Mouse (Mus musculus): ENCODE results near the gene Sept6. TPM values are rescaled to one million over a fixed set of nuclear protein-coding genes. Genes with fewer than 3 reads are reported as not detected.

Gene Sept6
- polyA plus RNA-seq, 1 experiment from 2014 or later = 40.5 TPM

- WGBS = 86% methylated on average over 4 of the region's 4 CpGs
- H3K4me1 ChIP-seq = no peaks in the 10 kb centered on the region
- peaks cover 17% of the 10 kb centered on the region for H3K36me3 ChIP-seq (replicated peaks)
- no peak overlapping the region for H3K4me3 ChIP-seq
- no peaks in the 10 kb centered on the region for H3K9me3 ChIP-seq
- no peaks in the 10 kb centered on the region for H3K27me3 ChIP-seq (replicated peaks; ENCODE audit: low read depth, poor library complexity, severe bottlenecking)
- no peak overlapping the region for H3K27ac ChIP-seq (replicated peaks)
- DNase-seq (ENCODE audit: low spot score) = no peak
Observed at GRCm38 (mm10) chrX:36939806-36940413, 51.7 kb downstream of the Sept6 start.

DNA sequence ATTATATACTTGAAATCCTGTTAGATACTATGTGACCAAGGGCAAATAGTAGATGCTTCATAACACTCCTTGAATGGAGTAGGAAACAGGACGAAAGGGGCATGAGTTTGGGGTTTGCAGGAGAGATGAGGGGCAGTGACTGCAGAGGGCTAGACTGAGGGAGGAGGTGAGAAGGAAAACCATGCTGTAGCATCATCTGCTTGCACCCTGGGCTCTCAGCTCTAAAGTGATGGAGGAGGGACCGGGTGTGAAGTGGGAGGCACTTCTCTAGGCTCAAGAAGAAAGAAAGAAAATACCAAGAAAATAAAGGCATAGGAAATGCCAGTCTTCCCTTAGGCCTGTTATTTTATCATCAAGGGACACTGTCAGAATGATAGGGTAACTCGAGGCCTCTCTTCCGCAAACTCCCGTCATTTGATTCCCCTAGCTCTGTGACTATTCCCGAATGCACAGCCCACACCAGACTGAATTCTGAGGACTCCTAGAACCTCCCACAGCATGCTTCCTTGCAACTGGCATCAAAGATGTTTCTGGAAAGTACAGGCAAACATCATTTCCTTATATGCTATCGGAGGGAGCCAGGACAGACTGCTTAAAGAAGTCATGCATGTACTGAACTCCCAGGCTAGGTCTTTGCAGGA, 56.1 kb downstream of the Sept6 start:
- Histone ChIP-seq H3K36me3 (replicated peaks) (no peaks in the 10 kb centered on the region; the same call in 1 of the 2 replicates), H3K4me3 (no peak overlapping the region), H3K27me3 (replicated peaks; ENCODE audit: low read depth, poor library complexity, severe bottlenecking) (no peaks in the 10 kb centered on the region), H3K4me1 (no peaks in the 10 kb centered on the region), H3K9me3 (no peaks in the 10 kb centered on the region), H3K27ac (replicated peaks) (no peak overlapping the region)
- no peak for DNase-seq (ENCODE audit: low spot score)
- 67% methylated on average over 7 of the region's 7 CpGs for WGBS

DNA sequence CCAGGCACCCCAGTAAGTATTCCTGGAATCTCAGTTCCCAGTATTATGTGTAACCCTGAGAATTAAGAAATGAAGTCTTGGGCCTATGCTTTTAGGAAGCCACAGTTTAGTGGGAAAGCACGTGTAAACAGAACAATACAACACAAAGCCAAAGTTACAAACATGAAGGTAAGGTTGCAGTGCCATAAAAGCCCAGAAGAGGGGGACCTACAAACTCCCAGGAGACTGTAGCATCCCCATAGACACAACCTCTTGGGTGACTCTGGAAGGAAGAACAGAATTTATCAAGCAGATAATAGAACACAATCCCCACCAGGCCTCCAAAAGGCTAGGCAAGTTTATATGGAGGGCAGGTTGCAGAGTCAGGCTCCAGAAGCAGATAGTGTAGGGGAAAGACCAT, 61.0 kb downstream of the Sept6 start:
- no peaks in the 10 kb centered on the region for H3K9me3 ChIP-seq
- DNase-seq (ENCODE audit: low spot score) = no peak
- no peak overlapping the region for H3K27ac ChIP-seq (replicated peaks)
- no peaks in the 10 kb centered on the region for H3K27me3 ChIP-seq (replicated peaks; ENCODE audit: low read depth, poor library complexity, severe bottlenecking)
- H3K4me3 ChIP-seq = no peak overlapping the region
- peaks cover 20% of the 10 kb centered on the region; the same call in 1 of the 2 replicates for H3K36me3 ChIP-seq (replicated peaks)
- no peaks in the 10 kb centered on the region for H3K4me1 ChIP-seq
- 45% methylated on average over 1 of the region's 1 CpGs for WGBS

DNA sequence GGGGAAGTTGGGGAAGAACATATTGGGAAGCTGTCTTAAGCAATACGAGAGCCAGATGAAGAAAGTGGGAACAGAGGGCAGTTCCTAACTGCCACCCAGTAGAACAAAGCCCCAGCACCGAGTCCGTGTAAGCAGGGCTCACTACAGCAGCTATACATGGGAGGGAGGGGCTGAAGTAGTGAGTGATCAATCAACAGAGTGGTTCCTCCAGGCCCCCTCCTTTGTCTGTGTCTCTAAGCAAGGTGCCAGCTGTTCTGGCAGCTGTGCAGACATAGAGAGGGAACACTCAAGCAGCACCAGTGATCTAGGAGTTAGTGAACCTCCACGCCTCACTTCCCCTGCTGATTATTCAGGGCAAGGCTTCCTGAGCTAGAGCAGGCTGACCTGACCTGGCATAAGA, 61.9 kb downstream of the Sept6 start:
- no peak overlapping the region for H3K4me3 ChIP-seq
- no peak overlapping the region for H3K27ac ChIP-seq (replicated peaks)
- H3K9me3 ChIP-seq = no peaks in the 10 kb centered on the region
- no peak for DNase-seq (ENCODE audit: low spot score)
- H3K27me3 ChIP-seq (replicated peaks; ENCODE audit: low read depth, poor library complexity, severe bottlenecking) = no peaks in the 10 kb centered on the region
- no peaks in the 10 kb centered on the region for H3K4me1 ChIP-seq
- peaks cover 21% of the 10 kb centered on the region; the same call in 1 of the 2 replicates for H3K36me3 ChIP-seq (replicated peaks)
- 82% methylated on average over 4 of the region's 4 CpGs for WGBS

GRCm38 (mm10) chrX:36928791-36929190, 62.8 kb downstream of the Sept6 start:
- H3K4me3 ChIP-seq = no peak overlapping the region
- no peaks in the 10 kb centered on the region for H3K9me3 ChIP-seq
- H3K4me1 ChIP-seq = no peaks in the 10 kb centered on the region
- H3K27ac ChIP-seq (replicated peaks) = no peak overlapping the region
- peaks cover 21% of the 10 kb centered on the region; the same call in 1 of the 2 replicates for H3K36me3 ChIP-seq (replicated peaks)
- no peaks in the 10 kb centered on the region for H3K27me3 ChIP-seq (replicated peaks; ENCODE audit: low read depth, poor library complexity, severe bottlenecking)
- DNase-seq (ENCODE audit: low spot score) = no peak
- 77% methylated on average over 4 of the region's 4 CpGs for WGBS

GRCm38 (mm10) chrX:36921346-36921745, 70.2 kb downstream of the Sept6 start:
- Histone ChIP-seq H3K36me3 (replicated peaks) (peaks cover 11% of the 10 kb centered on the region; the same call in 1 of the 2 replicates), H3K4me1 (no peaks in the 10 kb centered on the region), H3K9me3 (no peaks in the 10 kb centered on the region), H3K27me3 (replicated peaks; ENCODE audit: low read depth, poor library complexity, severe bottlenecking) (no peaks in the 10 kb centered on the region), H3K4me3 (no peak overlapping the region), H3K27ac (replicated peaks) (no peak overlapping the region)
- WGBS = 87% methylated on average over 4 of the region's 4 CpGs
- DNase-seq (ENCODE audit: low spot score) = no peak

GRCm38 (mm10) chrX:36917749-36918148, 73.8 kb downstream of the Sept6 start:
- no peak overlapping the region for H3K4me3 ChIP-seq
- peaks cover 7% of the 10 kb centered on the region; the same call in 1 of the 2 replicates for H3K36me3 ChIP-seq (replicated peaks)
- 90% methylated on average over 1 of the region's 1 CpGs for WGBS
- no peaks in the 10 kb centered on the region for H3K4me1 ChIP-seq
- no peaks in the 10 kb centered on the region for H3K27me3 ChIP-seq (replicated peaks; ENCODE audit: low read depth, poor library complexity, severe bottlenecking)
- H3K9me3 ChIP-seq = no peaks in the 10 kb centered on the region
- no peak overlapping the region for H3K27ac ChIP-seq (replicated peaks)
- no peak for DNase-seq (ENCODE audit: low spot score)

DNA sequence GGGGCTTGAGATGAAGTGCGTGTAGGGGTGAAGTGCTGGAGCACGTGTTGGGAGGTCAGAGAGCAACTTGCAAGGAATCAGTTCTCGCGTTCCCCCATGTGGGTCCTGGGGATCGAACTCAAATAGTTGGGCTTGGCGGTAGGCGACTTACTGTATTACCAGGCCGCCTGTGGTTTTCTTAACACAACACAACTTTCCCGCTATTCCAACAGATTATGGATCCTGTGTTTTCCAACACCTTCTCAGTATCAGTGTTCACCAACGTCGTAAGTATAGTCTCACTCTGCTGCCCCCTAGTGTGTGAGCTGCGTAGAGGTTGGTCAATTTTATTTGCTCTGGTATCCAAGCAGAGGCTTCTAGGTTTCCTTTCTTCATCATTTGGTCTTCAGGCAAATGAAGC, 80.3 kb downstream of the Sept6 start:
- Histone ChIP-seq H3K4me1 (no peaks in the 10 kb centered on the region), H3K4me3 (no peak overlapping the region), H3K27ac (replicated peaks) (no peak overlapping the region), H3K36me3 (replicated peaks) (no peaks in the 10 kb centered on the region), H3K9me3 (no peaks in the 10 kb centered on the region), H3K27me3 (replicated peaks; ENCODE audit: low read depth, poor library complexity, severe bottlenecking) (no peaks in the 10 kb centered on the region)
- peak; percentile 35 for DNase-seq (ENCODE audit: low spot score)
- WGBS = 50% methylated on average over 12 of the region's 12 CpGs

DNA sequence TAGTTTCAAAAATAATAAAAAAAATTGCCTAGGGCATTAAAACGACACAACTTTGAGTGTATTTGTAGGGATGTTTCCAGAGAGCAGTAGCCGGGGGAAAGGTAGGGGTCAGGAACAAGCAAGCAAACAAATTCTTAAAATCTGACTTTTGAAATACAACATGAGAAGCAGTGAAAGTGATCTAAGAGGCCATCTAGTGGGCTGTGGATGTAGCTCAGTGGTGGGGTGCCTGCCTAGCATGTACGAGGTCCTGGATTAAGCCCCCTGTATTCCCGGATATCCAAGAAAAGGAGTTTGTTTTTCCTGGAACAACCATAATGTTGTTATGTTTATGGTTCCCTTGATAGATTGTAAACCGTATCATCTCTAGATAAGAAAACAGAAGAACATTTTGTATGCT, 85.1 kb downstream of the Sept6 start:
- Histone ChIP-seq H3K9me3 (no peaks in the 10 kb centered on the region), H3K27ac (replicated peaks) (no peak overlapping the region), H3K4me1 (peaks cover 6% of the 10 kb centered on the region; the same call in 1 of the 2 replicates), H3K36me3 (replicated peaks) (no peaks in the 10 kb centered on the region), H3K4me3 (no peak overlapping the region), H3K27me3 (replicated peaks; ENCODE audit: low read depth, poor library complexity, severe bottlenecking) (no peaks in the 10 kb centered on the region)
- WGBS = 38% methylated on average over 5 of the region's 5 CpGs
- no peak for DNase-seq (ENCODE audit: low spot score)

GRCm38 (mm10) chrX:36903115-36903768, 88.4 kb downstream of the Sept6 start:
- H3K27ac ChIP-seq (replicated peaks) = peak overlapping the region; percentile 85
- no peaks in the 10 kb centered on the region for H3K36me3 ChIP-seq (replicated peaks)
- H3K4me3 ChIP-seq = peak overlapping the region; percentile 71
- peaks cover 6% of the 10 kb centered on the region; the same call in 1 of the 2 replicates for H3K4me1 ChIP-seq
- DNase-seq (ENCODE audit: low spot score) = peak; percentile 92
- WGBS = 16% methylated on average over 32 of the region's 32 CpGs
- no peaks in the 10 kb centered on the region for H3K27me3 ChIP-seq (replicated peaks; ENCODE audit: low read depth, poor library complexity, severe bottlenecking)
- H3K9me3 ChIP-seq = no peaks in the 10 kb centered on the region

GRCm38 (mm10) chrX:36902321-36903114, 89.1 kb downstream of the Sept6 start, which contains the start of gene Nkrf:
Nkrf (minus strand) TSS chrX:36902899.
- WGBS = 27% methylated on average over 47 of the region's 47 CpGs
- DNase-seq (ENCODE audit: low spot score) = peak; percentile 52
- Histone ChIP-seq H3K36me3 (replicated peaks) (no peaks in the 10 kb centered on the region), H3K4me3 (peak within 1 kb of the TSS; percentile 71), H3K4me1 (peaks cover 6% of the 10 kb centered on the region; the same call in 1 of the 2 replicates), H3K9me3 (no peaks in the 10 kb centered on the region), H3K27ac (replicated peaks) (peak within 1 kb of the TSS; percentile 85), H3K27me3 (replicated peaks; ENCODE audit: low read depth, poor library complexity, severe bottlenecking) (no peaks in the 10 kb centered on the region)

GRCm38 (mm10) chrX:36901655-36902054, 89.9 kb downstream of the Sept6 start:
- peaks cover 6% of the 10 kb centered on the region; the same call in 1 of the 2 replicates for H3K4me1 ChIP-seq
- 43% methylated on average over 3 of the region's 3 CpGs for WGBS

More at GRCm38 (mm10) chrX:36901655-36902054, 89.9 kb downstream of the Sept6 start:
- Histone ChIP-seq H3K4me3 (peak overlapping the region; percentile 71), H3K27me3 (replicated peaks; ENCODE audit: low read depth, poor library complexity, severe bottlenecking) (no peaks in the 10 kb centered on the region), H3K36me3 (replicated peaks) (no peaks in the 10 kb centered on the region), H3K9me3 (no peaks in the 10 kb centered on the region), H3K27ac (replicated peaks) (no peak overlapping the region)
- DNase-seq (ENCODE audit: low spot score) = no peak
